Mouse (Mus musculus): ENCODE data around the gene Selenof. TPM values are rescaled to one million over a fixed set of nuclear protein-coding genes. Genes with fewer than 3 reads are reported as not detected.
A peak's percentile ranks its signal among the peaks of the same experiment; 100 is the strongest.

The Selenof gene
- total RNA-seq, 2 experiments from 2014 or later, result 136 to 148 TPM

- DNase-seq, result no peak
These were observed 69.3 kb downstream of the Selenof start for GRCm38 (mm10) chr3:144639387-144639786.

- no peak for DNase-seq
These were observed 69.9 kb downstream of the Selenof start for GRCm38 (mm10) chr3:144640033-144640432.

GRCm38 (mm10) chr3:144642141-144642540, 72.0 kb downstream of the Selenof start:
- no peak for DNase-seq

- peak; percentile 83 to 90 for DNase-seq
These were observed 73.3 kb downstream of the Selenof start for GRCm38 (mm10) chr3:144643301-144643871.

GRCm38 (mm10) chr3:144644202-144644601, 74.1 kb downstream of the Selenof start:
- no peak for DNase-seq

Other genes with a start within 250 kb of the Selenof start
- 1 to 10 TPM; 7.6 to 8.4 TPM for gene Hs2st1, start 123 bp upstream of the Selenof start, total RNA-seq (2021)
- 100 to 1,000 TPM; 360 to 371 TPM for gene Sh3glb1, start 150.0 kb downstream of the Selenof start, total RNA-seq (2021)
- gene Clca3a1, start 190.7 kb downstream of the Selenof start, total RNA-seq (2021), result 1 to 10 TPM in 1 of 2 experiments, under 1 TPM in 1; 0.79 to 1.6 TPM
- gene Clca3a2, start 249.2 kb downstream of the Selenof start, total RNA-seq (2021), result under 1 TPM; 0.08 to 0.12 TPM

Measured in heart, adult 18-20 months (tissue).